Mouse (Mus musculus) bone marrow, adult 2 months (tissue): Measurements from ENCODE around the gene 4930432K21Rik. TPM values are rescaled to one million over a fixed set of nuclear protein-coding genes. Genes with fewer than 3 reads are reported as not detected.
A peak's percentile ranks its signal among the peaks of the same experiment; 100 is the strongest.

Experiments
- H3K27ac ChIP-seq: fragments of 200-500 bp; 2 replicates; pipeline ENCODE4 v1.5.1; 2012; ENCODE audit warnings: low read depth, mild to moderate bottlenecking, control low read depth, inconsistent platforms, low read length; ENCODE audit not compliant: control insufficient read depth, poor library complexity, insufficient read depth
- H3K4me1 ChIP-seq: fragments of 200-500 bp; 2 replicates; pipeline ENCODE4 v1.6.1; 2011; ENCODE audit warnings: low read length; ENCODE audit not compliant: control insufficient read depth, insufficient read depth
- H3K4me3 ChIP-seq: fragments of 200-500 bp; replicated peaks from 2 replicates; pipeline ENCODE3; 2011; ENCODE audit warnings: mild to moderate bottlenecking, low read depth, low read length, control low read depth; ENCODE audit not compliant: control insufficient read depth
- CTCF ChIP-seq: fragments of 200-500 bp; IDR thresholded peaks from 2 replicates; pipeline ENCODE4 v1.5.1; 2011; ENCODE audit warnings: low read length, control low read depth; ENCODE audit not compliant: control insufficient read depth, insufficient read depth
- POLR2A ChIP-seq: fragments of 200-500 bp; IDR thresholded peaks from 2 replicates; pipeline ENCODE4 v1.6.1; 2011; ENCODE audit warnings: low read depth, mild to moderate bottlenecking, control low read depth, low read length, borderline replicate concordance; ENCODE audit not compliant: control insufficient read depth
- WGBS: fragments of 180-500 bp; shearing (Covaris S2); methylation state at CpG from one replicate; pipeline ENCODE4 v1.1.7; 2018; 5-methylcytosine and 5-hydroxymethylcytosine counted together
- polyA plus RNA-seq: library from polyadenylated mRNA; stranded (reverse); fragments of >200 nt; gene quantifications from 2 replicates; pipeline ENCODE4 v1.2.4, GENCODE M21; 2011; ENCODE audit warnings: low replicate concordance; ENCODE audit not compliant: missing spikeins, insufficient read depth, insufficient read length

Gene 4930432K21Rik
- polyA plus RNA-seq, 1 experiment = not detected

- Histone ChIP-seq H3K4me3 (no peak overlapping the region), H3K4me1 (peaks cover 11% of the 10 kb centered on the region), H3K27ac (peak overlapping the region; percentile 64; the same call in 1 of the 2 replicates)
- no peak for TF ChIP-seq CTCF
- WGBS = 39% methylated on average over 4 of the region's 4 CpGs
Observed at GRCm38 (mm10) chr8:84198871-84199270, 51.0 kb downstream of the 4930432K21Rik start.

GRCm38 (mm10) chr8:84199348-84200125 lies 51.7 kb downstream of the 4930432K21Rik start:
- 0 out of 2 replicates have a peak overlapping the region, but pooled peaks have one; percentile 2 for H3K27ac ChIP-seq
- TF ChIP-seq POLR2A (no peak), CTCF (no peak)
- WGBS = 52% methylated on average over 11 of the region's 11 CpGs
- H3K4me3 ChIP-seq = no peak overlapping the region
- peaks cover 11% of the 10 kb centered on the region for H3K4me1 ChIP-seq

- 23% methylated on average over 8 of the region's 8 CpGs for WGBS
- Histone ChIP-seq H3K4me3 (no peak overlapping the region), H3K27ac (no peak overlapping the region; the same call in 1 of the 2 replicates), H3K4me1 (peaks cover 11% of the 10 kb centered on the region)
- no peak for TF ChIP-seq POLR2A
- TF ChIP-seq CTCF = no peak
Observed at GRCm38 (mm10) chr8:84200126-84200555, 52.3 kb downstream of the 4930432K21Rik start.

GRCm38 (mm10) chr8:84200652-84201544 lies 53.1 kb downstream of the 4930432K21Rik start:
- H3K4me1 ChIP-seq = peaks cover 11% of the 10 kb centered on the region
- peak; percentile 50; the same call in 1 of the 2 replicates for TF ChIP-seq POLR2A
- no peak for TF ChIP-seq CTCF
- H3K4me3 ChIP-seq = peak overlapping the region; percentile 74
- under 1% methylated on average over 65 of the region's 70 CpGs for WGBS
- peak overlapping the region; percentile 94 for H3K27ac ChIP-seq

- H3K27ac ChIP-seq = peak overlapping the region; percentile 94
- H3K4me3 ChIP-seq = peak overlapping the region; percentile 74
- H3K4me1 ChIP-seq = peaks cover 11% of the 10 kb centered on the region
- 17% methylated on average over 15 of the region's 15 CpGs for WGBS
- TF ChIP-seq CTCF (peak; percentile 10; the same call in 1 of the 2 replicates), POLR2A (no peak)
Observed at GRCm38 (mm10) chr8:84201545-84202245, 53.9 kb downstream of the 4930432K21Rik start.

GRCm38 (mm10) chr8:84202466-84202865 lies 54.6 kb downstream of the 4930432K21Rik start:
- TF ChIP-seq CTCF (no peak), POLR2A (peak; percentile 56; the same call in 1 of the 2 replicates)
- peak overlapping the region; percentile 94 for H3K27ac ChIP-seq
- WGBS = 18% methylated on average over 9 of the region's 9 CpGs
- H3K4me1 ChIP-seq = peaks cover 11% of the 10 kb centered on the region
- peak overlapping the region; percentile 74 for H3K4me3 ChIP-seq

- H3K4me1 ChIP-seq = peaks cover 11% of the 10 kb centered on the region
- 8% methylated on average over 34 of the region's 34 CpGs for WGBS
- peak; percentile 62; the same call in 1 of the 2 replicates for TF ChIP-seq POLR2A
- no peak for TF ChIP-seq CTCF
- H3K4me3 ChIP-seq = peak overlapping the region; percentile 66
- H3K27ac ChIP-seq = peak overlapping the region; percentile 94
Observed at GRCm38 (mm10) chr8:84202938-84203917, 55.4 kb downstream of the 4930432K21Rik start.
